Mouse (Mus musculus): ENCODE measurements at regions not wholly inside any gene's neighbourhood (a gene's known extent, or its start where the extent isn't known, plus 50 kb on each side); places are given as distances from the start of the nearest gene placed in this dataset.
"Not testable (repeated sequence)": the region's sequence is repeated elsewhere in the genome, so short reads cannot be mapped to it uniquely, and the experiment has no call there.

DNA sequence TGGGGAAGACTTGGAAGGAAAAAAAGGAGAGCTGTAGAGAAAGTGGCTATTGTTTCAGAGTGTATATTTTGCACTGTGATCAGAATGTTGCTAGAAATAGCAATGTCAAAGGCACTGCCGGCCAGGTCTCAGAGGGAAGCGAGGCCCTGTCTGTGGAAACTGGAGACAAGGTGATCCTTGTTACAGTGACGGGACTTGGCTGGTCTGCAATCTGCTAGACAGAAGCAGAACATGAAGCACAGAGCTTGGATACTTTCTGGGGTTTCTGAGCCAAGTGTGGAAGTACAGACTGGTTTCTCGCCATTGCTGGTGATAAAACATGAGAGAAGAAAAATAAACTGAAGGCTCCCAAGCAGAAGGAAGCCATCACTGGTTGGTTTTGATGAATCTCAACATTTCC, 198.3 kb upstream of the Slc7a14 start:
- DNase-seq = no peak

DNA sequence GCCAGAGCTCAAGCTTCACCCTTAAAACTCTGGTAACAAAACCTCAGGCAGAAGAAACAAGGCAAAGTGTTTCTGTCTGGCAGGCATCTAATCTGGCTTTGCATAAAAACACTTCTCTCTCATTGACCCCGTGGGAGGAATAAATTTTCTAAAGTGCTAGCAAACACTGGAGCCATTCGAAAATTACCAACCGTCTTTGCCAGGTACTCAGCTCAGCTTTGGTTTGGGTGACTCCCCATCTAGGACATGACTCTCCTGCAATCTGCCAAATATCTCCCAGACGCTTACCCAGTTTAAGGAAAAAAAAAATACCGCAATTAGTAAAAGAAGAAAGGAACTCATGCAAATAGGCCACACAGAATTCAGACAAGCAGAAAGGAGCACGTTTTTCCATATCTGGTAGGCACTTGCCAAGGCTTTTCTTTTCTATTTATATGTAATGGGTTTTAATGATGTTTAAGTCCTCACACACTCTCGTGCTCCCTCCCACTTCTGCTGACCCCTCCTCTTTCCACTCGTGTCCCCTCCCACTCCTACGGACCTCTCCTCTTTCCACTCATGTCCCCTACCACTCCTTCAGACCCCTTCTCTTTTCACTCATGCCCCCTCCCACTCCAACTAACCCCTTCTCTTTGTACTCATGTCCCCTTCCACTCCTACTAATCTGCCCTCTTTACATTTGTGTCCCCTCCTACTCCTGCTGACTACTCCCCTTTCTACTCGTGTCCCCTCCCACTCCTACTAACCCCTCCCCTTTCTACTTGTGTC, 189.2 kb upstream of the Slc7a14 start:
- no peak for DNase-seq

DNA sequence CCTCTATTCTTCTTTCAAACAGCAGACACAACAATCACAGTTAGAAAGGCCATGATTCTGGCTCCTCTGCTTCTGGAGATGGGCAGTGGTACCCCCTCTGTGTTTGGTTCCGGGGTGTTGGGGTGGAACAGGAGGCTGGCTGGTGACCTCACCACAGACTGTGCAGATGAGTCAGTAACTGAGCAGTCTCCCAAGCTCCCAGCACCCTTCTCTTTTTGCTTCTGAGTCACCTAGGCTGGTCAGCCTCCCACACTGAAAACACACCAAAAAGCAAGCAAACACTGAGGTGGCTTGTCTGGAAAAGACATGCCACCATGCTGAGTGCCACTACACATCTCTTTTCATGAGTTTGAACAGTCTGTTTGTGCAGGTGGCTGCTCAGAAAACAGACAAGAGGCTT, 185.1 kb upstream of the Slc7a14 start:
- no peak for DNase-seq

DNA sequence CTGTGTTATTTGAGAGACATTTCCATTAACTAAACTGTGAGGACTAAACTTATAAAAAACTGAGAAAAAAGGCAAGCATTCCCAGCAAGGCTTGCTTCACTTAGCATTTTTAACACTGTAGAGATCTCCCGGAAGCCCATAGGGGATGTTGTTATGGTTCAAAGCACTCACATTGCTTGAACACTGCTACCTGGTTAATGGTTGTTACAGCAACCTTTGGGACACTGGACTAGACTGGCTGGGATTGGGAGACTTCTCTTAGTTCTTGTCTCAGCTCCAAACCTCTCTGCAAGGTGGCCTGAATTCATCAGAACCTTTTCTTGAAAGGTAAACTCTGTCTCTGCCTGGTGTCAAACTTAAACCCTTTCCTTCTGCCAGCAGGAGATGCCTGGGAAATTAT, 184.5 kb upstream of the Slc7a14 start:
- no peak for DNase-seq

DNA sequence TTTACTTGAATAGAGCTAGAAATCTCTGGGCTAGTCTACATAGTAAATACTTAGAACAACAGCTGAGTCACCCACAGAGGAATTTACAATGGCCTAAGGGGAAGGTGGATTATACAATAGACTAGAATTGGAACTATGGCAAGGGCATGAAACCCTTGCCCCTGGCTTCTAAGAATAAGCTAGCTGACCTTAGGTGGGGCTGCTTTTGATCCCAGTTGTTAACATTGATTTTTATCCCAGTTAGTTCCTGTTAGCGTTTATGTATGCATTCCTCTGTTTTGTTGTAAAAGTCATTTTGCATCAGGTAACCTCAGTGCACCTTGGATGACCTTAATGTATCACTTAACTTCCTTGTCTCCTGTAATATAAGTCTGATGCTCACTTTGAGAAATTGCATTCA, 181.6 kb upstream of the Slc7a14 start:
- DNase-seq = not testable (repeated sequence)

DNA sequence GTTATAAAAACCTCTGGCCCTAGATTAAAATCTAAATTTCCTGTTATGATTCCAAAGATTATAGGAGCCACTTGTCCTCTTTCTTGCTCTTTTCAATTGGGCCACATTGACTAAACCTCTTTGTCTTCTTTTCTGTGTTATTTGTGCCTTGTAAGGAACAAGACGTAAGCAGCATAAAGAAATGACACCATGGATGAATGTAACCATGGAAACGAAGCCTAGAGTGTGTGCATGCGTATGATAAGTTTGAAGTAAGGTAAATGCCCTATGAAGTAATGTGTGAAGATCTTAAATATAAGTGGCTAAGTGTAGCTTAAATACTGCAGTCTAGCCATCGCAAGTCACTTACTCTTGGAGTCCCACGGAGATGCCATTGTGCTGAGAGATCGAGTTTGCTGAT, 177.4 kb upstream of the Slc7a14 start:
- DNase-seq = no peak

DNA sequence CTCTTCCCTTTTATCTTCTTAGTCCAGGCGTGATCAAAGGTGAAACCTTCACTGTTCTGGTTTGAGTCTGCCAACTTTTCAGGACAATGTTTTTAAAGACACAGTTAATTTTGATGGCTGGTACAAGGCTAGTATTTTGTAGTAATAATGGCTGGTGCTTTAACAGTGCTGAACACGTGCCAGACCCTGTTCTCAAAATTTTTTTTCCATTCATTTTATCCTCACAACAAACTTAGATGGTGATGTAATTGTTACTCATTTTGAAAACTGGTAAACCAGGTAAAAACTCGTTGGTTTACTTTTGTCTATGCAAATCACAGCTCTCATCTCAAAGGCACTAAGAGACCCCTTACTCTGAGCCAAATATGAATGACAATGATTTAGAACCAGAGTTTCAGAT, 171.8 kb upstream of the Slc7a14 start:
- DNase-seq = no peak

DNA sequence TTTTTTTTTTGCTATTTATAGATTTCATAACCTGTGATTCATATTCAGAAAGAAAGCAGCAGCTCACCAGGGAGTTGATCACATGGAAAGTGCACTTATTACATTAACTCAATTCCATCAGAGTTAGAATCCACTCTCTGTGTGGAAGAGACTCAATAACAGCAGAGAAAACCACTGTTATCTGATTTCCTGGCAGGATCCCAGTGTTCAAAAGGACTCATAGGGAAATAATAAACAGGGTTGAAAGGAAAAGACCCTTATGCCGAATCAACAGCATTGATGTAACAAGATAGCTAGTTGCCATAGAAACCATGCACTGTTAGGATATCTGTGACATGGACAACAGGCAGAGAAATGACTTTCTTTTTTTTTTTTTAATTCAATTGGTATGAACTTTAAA, 157.7 kb upstream of the Slc7a14 start:
- DNase-seq = no peak

DNA sequence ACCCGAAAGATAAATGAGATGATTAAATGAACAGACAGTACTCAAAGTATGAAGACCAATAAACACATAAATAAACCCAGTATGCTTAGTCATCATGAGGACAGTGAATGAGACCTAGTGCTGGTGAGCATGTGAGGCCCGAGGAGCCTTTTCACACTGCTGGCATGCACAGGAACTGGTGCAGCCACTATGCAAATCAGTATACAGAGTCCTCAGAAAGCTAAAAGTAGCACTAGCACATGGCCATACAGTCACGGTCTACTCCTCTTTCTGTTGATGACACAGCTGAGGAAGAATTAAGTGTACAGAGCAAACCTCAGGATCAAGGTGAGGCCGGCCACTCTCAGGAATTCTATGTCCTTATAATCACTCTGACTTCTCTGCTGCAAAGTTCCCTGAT, 154.1 kb upstream of the Slc7a14 start:
- DNase-seq = no peak

DNA sequence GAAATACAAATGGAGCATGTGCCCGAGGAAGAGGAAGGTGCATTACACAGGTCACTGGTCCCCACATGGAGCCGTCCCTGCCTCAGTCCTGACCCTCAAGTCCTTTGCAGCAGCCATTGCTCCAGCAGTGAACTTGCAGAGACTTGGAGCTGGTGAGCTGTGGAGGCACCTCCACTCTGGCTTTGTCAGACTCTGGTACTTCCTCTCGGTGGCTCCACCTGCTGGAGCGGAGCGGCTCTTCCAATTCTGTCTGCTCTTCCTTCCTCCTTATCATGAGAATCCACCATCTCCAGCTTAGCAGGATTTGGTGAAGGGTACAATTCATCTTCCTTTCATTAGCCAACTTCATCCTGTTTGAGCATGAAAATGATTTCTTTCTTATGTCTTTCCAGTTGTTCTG, 149.3 kb upstream of the Slc7a14 start:
- peak; percentile 33 for DNase-seq

DNA sequence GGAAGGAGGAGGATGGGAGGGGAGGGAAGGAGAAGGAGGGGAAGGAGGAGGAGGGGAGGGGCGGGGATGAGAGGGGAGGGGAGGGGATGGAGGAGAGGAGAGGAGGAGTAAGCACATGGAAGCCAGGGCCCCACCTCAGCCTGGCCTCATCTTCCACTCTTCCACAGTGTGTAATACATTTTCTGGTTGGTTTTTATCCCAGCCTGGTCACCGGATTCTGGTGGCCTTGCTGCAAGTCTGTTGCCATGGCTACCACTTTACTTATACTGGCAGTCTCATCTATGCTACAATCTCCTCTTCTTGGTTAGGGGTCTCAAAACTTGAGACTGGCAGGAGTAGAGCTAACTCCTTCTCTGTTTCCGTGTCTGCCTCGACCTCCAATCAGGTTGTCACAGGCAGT, 147.8 kb upstream of the Slc7a14 start:
- no peak for DNase-seq

DNA sequence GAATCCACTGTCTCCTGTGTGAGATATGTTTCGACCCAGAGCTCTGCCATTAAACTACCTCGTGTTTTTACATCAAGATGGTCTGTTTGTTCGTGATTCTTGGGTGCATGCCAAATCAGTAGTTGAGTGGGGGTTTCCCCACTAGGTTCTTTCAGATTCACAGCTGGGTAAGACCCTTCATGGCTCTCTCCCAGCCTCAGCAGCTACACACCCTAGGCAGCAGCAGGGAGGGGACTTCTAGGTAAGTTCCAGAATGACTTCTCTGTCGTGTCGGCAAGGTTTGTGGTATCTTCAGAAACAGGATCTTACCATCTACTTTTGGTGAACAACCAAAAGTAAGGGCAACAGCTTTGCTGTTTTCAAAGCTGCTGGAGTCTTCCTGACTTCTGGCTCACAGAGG, 144.9 kb upstream of the Slc7a14 start:
- DNase-seq = no peak

DNA sequence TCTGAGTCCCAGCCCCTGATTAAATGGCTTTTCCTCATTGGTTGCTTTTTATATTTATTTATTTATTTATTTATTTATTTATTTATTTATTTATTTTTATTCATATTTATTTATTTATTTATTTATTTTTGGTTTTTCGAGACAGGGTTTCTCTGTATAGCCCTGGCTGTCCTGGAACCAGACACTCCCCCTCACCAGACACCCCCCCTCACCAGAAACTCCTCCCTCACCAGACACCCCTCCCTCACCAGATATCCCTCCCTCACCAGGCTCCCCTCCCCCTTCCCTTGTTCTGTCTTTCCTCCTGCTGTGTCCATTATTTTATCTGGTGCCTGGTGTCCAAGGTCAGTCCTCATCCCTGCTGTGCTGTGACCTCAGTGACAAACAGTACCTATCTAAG, 134.7 kb upstream of the Slc7a14 start:
- no peak for DNase-seq

DNA sequence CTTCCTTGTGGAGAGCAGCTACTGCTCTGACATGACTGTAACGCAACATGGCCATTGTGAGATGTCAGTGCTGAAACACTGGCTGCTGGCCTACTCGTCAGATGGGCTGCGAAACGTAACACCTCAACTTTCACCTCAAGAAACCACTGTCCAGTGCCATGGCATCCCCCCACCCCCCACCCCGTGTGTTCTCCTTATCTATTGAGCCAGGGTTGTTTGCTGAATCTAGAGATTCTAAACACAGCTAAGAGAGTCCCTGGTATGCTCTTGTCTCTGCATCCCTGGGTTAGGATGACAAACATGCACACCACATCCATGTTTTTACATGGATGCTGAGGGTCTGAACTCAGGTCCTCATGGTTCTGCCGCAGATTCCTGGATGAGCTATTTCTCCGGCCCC, 134.1 kb upstream of the Slc7a14 start:
- DNase-seq = no peak

DNA sequence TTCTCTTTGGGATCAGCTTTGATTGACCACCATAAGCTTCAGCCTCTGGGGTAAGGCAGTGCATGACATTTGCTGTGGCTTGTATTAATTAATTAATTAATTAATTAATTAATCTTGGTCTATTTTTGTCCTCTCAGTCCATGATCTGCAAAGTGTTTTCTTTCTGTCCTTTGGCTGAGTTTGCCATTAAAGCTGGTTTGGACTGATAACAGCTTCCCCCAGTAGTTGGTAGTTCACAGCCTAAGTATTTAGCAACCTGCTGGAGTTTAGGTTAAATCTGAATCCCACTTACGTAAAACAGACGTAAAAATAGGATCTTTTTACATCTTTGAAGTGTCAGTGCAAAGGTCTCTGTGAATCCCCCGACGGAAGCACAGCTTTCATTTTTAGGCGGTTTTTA, 133.7 kb upstream of the Slc7a14 start:
- DNase-seq = no peak

DNA sequence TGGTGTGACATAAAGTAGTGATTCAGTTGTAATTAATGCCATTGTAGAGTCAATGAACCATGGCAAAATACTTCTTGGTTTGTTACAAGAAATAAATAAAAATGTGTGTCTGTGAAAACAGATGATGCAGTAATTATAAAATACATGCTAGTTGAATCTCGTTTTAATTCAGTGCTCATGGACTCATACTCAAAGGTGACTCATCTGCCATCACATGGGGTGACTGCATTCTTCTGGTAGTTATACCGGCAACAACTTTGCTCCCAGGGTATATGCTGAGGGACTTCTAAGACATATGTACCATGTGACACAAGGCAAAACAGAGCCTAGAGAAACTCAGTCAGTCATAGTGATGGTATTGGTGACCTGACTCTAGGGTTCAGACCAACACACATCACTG, 130.1 kb upstream of the Slc7a14 start:
- DNase-seq = no peak

DNA sequence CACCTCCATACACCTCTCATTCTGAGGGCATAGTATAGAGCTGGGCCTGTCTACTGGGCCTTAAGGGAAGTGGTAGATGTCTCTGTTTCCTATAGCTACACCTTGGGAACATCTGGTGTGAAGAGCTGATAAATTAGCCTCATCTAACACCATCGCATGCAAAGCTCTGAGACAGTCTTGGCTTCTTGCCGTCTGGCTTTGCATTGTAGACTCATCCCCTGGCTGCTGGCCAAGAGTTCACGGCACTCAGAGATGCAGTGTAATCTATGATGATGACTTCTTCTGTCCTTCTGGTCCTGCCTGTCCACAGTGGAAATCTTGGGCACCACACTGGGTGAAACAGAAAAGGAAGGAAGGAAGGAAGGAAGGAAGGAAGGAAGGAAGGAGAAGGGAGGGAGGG, 127.8 kb upstream of the Slc7a14 start:
- peak; percentile 17 for DNase-seq

DNA sequence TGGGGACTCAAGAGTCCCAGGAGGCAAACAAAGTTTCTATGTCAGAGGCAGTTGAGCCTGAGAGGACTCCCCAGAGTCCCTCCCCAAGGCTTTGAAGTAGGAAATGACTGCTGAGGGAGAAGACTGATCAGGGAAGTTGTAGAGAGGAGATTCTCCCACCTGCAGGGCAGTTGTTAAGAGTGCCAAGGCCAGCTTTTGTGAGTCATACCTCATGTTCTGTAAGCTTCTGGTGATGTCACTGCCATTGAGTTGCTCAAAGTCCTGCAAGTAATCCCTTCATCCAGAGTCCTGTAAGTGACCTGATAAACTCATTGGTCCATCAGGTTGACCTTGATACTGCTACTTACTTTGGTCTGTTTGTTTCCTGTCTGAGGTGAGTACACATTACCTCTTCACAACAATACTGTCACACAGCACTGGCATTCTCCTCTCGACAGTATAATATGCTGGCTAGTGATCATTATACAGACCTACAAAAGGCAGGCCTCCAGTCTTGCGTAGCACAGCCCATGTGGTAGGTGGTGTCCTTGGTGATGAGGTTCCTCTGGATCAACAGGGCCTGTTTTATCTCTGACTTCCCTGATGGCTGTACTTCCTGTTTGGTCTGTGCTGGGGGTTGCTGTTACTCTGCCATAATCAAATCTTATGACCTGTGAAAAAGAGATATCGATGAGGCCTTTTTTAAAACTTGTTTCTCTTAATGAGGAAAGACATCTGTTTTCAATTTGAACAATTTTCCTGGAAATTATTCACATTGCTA, 125.2 kb upstream of the Slc7a14 start:
- DNase-seq = no peak

DNA sequence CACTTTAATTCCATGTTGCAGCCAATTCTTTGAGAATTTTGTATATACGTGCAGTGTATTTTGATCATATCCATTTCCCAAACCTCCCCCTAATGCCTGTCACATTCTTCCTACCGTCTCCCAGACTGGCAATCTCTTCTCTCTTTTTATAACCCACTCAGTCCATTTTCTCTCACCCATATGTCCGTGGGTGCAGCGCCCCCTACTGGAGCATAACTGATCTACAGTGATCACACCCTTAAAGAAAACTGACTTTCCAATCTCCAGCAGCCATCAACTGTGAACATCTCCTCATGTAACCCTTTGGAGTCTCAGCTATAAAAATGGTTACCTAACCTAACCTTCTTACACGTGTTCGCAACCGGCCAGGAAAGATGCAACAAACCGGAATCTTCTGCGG, 123.0 kb upstream of the Slc7a14 start:
- DNase-seq = no peak

DNA sequence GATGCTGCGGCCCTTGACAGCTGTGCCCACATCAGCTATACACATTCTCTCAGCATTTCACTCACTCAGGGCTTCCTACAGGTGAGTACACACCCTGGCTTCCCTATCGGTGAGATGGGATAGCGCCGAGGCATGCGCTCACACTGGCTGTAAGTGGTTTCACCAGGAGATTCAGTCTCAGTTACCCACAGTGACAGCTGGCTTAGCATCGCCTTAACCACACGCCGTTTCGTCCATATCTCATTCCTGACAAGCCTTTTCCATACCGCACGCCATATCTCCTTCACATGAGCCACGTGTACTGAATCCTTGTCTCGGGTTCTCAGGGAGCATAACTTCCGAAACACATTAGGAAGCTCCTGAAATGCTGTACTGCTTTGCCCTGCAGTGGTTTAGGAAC, 113.3 kb upstream of the Slc7a14 start:
- DNase-seq = no peak

DNA sequence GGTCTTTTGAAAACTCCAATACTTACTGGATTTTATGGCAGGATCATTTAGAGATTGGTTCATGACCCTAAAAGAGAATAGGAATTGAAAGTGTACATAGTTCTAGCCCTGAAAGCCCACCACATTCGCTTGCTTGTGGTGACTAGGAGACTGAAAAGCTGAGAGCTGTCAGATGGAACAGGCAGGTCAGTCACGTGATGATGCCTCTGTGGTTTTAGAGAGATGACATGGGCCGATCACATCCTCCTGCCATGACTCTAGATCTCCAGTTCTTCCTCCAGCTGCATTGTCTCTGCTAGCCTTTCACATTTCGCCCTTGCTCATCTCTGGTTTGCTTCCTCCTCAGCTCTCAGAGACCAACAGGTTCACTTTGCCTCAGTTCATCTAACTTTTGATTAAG, 98.6 kb upstream of the Slc7a14 start:
- DNase-seq = no peak

DNA sequence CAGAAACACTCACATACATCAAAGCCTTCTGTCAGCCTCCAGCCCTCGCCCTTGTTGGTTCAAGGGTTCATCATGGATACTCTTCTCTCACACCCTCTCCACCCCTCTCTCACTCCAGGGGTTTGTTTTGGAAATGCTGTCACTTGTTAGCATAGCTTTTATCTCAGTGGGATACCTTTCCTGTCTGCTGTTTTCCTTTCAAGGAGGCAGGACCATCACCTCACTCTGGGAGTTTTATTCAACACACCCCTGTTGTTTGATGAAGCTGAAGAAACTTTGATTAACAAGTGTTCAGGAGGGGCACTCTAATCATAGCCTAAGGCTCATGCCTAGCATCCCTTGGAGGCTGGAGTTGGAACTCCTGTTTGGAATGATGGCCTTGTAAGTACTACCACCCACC, 95.7 kb upstream of the Slc7a14 start:
- no peak for DNase-seq

DNA sequence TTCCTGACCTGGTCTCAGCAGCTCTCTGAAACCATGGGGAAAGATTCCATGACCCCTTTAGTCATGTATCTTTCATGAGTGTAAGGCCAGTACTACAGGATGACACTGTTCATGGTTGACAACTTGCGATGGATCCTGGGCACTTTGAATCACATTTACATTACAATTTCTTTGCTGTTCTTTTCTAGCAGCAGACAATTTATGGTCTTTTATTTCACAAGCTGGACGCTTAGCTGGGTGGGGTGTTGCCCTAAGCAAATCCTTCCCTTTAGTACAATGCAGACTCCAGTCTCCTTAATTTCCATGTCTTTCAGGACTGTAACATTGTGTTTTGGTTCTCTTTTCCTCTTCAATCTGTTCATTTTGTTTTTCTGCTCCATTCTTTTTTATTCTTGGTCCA, 89.0 kb upstream of the Slc7a14 start:
- no peak for DNase-seq

DNA sequence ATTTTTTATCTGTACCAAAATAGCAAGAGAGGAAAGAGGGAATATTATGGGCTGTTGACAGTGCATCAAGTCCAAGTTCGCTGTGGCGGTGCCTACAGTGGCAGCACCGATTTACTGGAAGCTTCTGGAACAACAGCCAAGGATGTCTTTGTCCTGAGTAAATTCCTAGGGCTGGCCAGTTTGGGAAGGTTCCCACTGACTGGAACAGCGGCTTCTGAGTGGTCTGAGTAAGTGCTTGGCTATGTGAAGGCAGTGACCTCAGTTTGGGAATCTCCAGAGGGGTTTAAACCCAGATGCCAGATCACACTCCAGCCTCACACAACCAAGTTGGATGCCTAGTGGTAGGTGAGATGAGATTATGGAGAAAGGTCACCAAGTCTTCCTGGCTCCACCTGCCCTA, 84.4 kb upstream of the Slc7a14 start:
- no peak for DNase-seq

DNA sequence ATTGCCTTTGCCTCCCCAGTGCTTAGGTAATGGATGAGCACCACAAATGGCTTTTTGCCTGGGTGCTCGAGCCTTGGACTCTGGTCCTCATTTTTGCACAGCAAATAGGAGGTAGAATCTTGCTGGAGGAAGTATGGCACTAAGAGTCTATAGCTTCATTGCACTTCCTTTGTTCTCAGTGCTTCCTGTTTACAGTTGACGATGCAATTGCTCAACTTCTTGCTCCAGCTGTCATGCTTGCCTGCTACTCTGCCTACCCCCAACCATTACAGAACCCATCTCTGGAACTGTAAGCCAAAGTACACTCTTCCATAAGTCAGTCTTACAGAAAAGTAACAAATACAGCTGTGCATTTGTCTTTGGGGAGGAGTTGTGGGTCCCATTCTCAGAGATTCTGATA, 79.8 kb upstream of the Slc7a14 start:
- DNase-seq = no peak

Data from liver (tissue).